Mouse (Mus musculus) limb, embryonic 13.5 days (tissue): ENCODE data around the gene Susd6. TPM values are rescaled to one million over a fixed set of nuclear protein-coding genes. Genes with fewer than 3 reads are reported as not detected.

Experiments
- ATAC-seq: fragments of 200-750 bp; cut with Nextera tagmentation; 2 replicates; pipeline ENCODE4 v1.8.0; 2017; ENCODE audit warnings: low read depth, moderate number of reproducible peaks, moderate TSS enrichment; ENCODE audit not compliant: low FRiP score
- H3K27ac ChIP-seq: fragments of 300-500 bp; sonication (generic); 2 replicates; pipeline ENCODE4 v1.5.1; 2015; ENCODE audit warnings: inconsistent platforms, mild to moderate bottlenecking, moderate library complexity
- H3K27me3 ChIP-seq: fragments of 300-500 bp; sonication (generic); 2 replicates; pipeline ENCODE4 v1.6.1; 2015; ENCODE audit warnings: mild to moderate bottlenecking, inconsistent platforms
- H3K36me3 ChIP-seq: fragments of 300-500 bp; sonication (generic); 2 replicates; pipeline ENCODE4 v1.6.1; 2015; ENCODE audit warnings: inconsistent platforms, mild to moderate bottlenecking, moderate library complexity
- H3K4me1 ChIP-seq: fragments of 300-500 bp; sonication (generic); 2 replicates; pipeline ENCODE4 v1.6.1; 2015; ENCODE audit warnings: inconsistent platforms
- H3K4me2 ChIP-seq: fragments of 300-500 bp; sonication (generic); replicated peaks from 2 replicates; pipeline ENCODE4 v1.6.1; 2015; ENCODE audit warnings: inconsistent platforms, mild to moderate bottlenecking, moderate library complexity
- H3K4me3 ChIP-seq: fragments of 300-500 bp; sonication (generic); 2 replicates; pipeline ENCODE4 v1.5.1; 2015; ENCODE audit warnings: moderate library complexity, mild to moderate bottlenecking, inconsistent platforms
- H3K9ac ChIP-seq: fragments of 300-500 bp; sonication (generic); 2 replicates; pipeline ENCODE4 v1.6.1; 2015; ENCODE audit warnings: mild to moderate bottlenecking, inconsistent platforms
- H3K9me3 ChIP-seq: fragments of 300-500 bp; sonication (generic); 2 replicates; pipeline ENCODE4 v1.6.1; 2016; ENCODE audit warnings: inconsistent platforms
- WGBS: fragments of 180-500 bp; shearing (Covaris S2); methylation state at CpG from one replicate; pipeline ENCODE4 v1.1.7; 2015; 5-methylcytosine and 5-hydroxymethylcytosine counted together
- polyA plus RNA-seq: library from polyadenylated mRNA; unstranded; fragments of >200 nt; fragmentation: Nextera tagmentation; extraction: Ambion mirVana; gene quantifications from 2 replicates; pipeline ENCODE4 v1.2.1, GENCODE M21; 2015

Gene Susd6
- polyA plus RNA-seq, 1 experiment from 2014 or later = 15.7 TPM

DNA sequence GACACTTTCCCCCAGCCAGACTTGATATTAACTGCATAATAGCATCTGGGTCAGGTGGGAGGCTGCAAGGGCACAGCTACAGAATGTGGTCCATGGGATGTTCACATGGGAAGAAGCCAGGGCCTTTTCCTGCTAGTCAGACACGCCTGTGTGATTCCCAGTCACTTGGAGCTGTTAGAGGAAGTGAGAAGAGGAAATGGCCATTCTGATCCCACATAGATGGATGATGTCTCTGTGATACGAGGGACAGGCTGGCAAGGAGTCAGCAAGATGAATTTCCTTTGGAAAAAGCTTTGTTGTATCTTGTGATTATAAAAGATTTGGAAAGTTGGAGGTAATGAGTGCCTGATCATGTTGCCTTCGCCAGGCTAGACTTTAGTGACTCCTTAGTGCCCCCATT is 76.8 kb downstream of the Susd6 start:
- Histone ChIP-seq H3K4me1 (no peaks in the 10 kb centered on the region), H3K9ac (no peak overlapping the region), H3K4me3 (no peak overlapping the region), H3K27ac (no peak overlapping the region), H3K4me2 (no peak overlapping the region), H3K9me3 (no peaks in the 10 kb centered on the region), H3K27me3 (no peaks in the 10 kb centered on the region), H3K36me3 (peaks cover 30% of the 10 kb centered on the region)
- ATAC-seq = no peak
- 86% methylated on average over 3 of the region's 3 CpGs for WGBS

DNA sequence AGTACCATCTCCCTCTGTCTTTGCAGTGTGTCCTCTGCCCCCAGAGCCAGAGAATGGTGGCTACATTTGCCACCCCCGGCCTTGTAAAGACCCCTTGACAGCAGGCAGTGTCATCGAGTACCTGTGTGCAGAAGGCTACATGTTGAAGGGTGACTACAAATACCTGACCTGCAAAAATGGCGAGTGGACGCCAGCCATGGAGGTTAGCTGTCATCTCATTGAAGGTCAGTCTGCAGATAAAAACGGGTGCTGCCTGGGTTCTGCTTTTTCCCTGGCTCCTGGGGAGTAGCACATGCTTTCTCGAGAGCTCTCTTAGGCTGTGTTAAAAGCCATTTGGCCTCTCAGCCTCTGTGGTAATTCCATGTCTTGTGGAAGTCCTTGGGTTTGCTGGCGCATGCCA is 78.1 kb downstream of the Susd6 start:
- 81% methylated on average over 7 of the region's 7 CpGs for WGBS
- Histone ChIP-seq H3K4me2 (no peak overlapping the region), H3K27ac (no peak overlapping the region), H3K9me3 (no peaks in the 10 kb centered on the region), H3K4me1 (no peaks in the 10 kb centered on the region), H3K9ac (no peak overlapping the region), H3K27me3 (no peaks in the 10 kb centered on the region), H3K36me3 (peaks cover 34% of the 10 kb centered on the region), H3K4me3 (no peak overlapping the region)
- ATAC-seq = no peak

DNA sequence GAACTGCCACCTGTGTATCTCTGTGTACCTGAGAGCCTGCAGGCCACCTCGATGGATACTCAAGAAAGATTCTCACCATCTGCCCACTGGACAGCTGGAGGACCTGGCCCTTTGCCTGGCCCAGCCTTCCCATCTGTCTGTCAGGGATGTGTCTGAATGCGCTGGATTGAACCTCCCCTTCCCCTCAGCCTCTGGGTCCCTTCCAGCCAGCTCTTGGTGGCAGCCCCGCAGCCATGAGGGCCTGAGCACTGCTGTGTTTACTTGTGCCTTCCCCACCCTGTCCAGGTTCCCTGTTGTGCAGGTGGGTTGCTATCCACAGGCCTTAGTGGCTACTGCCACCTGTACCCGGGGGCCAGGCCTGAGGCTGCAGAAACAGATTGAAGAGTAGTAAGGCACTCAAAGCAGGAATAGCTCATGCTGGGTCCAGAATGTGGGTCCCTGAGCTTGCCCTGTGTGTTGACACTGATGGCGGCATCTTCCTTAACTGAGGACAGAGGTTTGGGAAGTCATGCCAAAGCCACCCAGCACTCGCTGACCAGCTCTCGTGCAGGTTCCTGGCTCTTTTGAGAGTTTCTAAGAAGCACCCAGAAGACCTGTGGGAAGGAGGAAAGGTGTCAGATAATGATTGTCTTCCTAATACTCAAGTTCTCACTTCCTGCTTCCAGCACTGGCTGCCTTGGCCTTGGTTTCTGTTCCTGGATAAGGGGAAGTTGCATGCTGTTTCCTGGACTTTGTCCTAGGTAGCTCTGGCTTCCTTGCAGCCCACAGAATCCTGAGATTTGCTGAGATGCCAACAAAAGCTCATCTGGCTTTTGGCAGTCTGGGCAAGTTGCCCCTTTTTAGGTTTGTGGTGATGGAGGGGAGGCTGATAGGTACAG is 87.1 kb downstream of the Susd6 start:
- peaks cover 68% of the 10 kb centered on the region for H3K36me3 ChIP-seq
- H3K27ac ChIP-seq = no peak overlapping the region
- no peak for ATAC-seq
- no peak overlapping the region for H3K4me2 ChIP-seq
- no peaks in the 10 kb centered on the region for H3K4me1 ChIP-seq
- no peak overlapping the region for H3K4me3 ChIP-seq
- WGBS = 90% methylated on average over 7 of the region's 7 CpGs
- H3K9ac ChIP-seq = no peak overlapping the region
- no peaks in the 10 kb centered on the region for H3K9me3 ChIP-seq
- H3K27me3 ChIP-seq = no peaks in the 10 kb centered on the region

DNA sequence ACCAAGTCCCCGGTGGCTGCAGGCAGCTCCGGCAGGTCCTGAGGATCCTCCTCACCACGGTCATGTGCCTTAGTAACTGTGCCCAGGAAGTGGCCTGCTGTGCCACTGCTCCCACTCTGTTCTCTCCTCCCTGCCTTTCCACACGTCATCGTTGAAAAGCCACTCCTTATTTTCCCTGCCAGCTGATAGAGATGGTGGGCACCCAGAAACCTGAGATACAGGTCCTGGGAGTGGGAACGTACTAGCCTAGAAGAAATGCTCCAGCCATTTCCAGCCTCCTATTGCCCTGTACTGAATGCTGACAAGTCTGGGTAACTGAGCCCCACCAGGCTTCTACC is 87.8 kb downstream of the Susd6 start:
- Histone ChIP-seq H3K36me3 (peaks cover 68% of the 10 kb centered on the region), H3K4me1 (no peaks in the 10 kb centered on the region), H3K27ac (no peak overlapping the region), H3K9me3 (no peaks in the 10 kb centered on the region), H3K9ac (no peak overlapping the region), H3K27me3 (no peaks in the 10 kb centered on the region), H3K4me3 (no peak overlapping the region), H3K4me2 (no peak overlapping the region)
- 82% methylated on average over 6 of the region's 6 CpGs for WGBS
- ATAC-seq = no peak

DNA sequence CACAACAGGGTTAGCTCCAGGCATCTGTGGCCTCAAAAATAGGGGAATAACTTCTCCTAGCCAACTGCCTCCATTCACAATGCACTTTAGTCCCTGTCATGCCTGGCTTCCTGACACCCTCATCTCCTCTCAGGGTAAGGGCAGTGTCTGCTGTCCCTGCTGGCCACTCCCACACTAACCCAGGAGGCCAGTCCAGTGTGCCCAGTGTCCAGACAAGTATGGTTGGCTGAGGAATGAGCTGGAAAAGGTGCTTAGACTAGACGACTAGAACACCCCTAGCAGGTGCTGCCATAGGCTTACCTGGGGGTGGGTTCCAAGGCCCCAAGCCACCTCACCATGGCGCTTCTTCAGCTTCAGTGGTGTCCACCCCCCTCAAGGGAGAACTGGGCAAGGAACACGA is 88.3 kb downstream of the Susd6 start:
- 67% methylated on average over 3 of the region's 3 CpGs for WGBS
- Histone ChIP-seq H3K27me3 (no peaks in the 10 kb centered on the region), H3K4me1 (no peaks in the 10 kb centered on the region), H3K4me3 (no peak overlapping the region), H3K27ac (no peak overlapping the region), H3K9ac (no peak overlapping the region), H3K4me2 (no peak overlapping the region), H3K36me3 (peaks cover 62% of the 10 kb centered on the region), H3K9me3 (no peaks in the 10 kb centered on the region)
- no peak for ATAC-seq

DNA sequence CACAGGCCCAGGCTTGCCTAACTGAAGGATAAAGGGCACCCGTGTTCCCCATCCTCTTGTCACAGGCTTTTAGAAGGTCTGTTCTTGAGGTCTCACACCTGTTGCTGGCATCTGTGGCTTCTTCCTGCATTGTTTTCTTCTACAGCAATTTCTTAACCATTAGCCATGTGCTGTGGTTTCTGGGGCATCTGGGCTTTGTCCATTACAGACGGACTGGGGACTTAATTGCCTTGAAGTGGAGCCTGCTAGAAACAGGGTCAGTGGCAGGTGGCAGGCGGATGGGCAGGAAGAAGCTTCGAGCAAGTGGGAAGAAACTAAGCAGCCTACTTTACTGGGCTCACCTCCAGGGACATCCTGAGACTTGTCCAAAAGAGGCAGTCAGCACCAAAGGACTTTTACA is 89.0 kb downstream of the Susd6 start:
- Histone ChIP-seq H3K4me2 (no peak overlapping the region), H3K4me3 (no peak overlapping the region), H3K4me1 (no peaks in the 10 kb centered on the region), H3K36me3 (peaks cover 57% of the 10 kb centered on the region), H3K27ac (no peak overlapping the region), H3K9ac (no peak overlapping the region), H3K27me3 (no peaks in the 10 kb centered on the region), H3K9me3 (no peaks in the 10 kb centered on the region)
- WGBS = 43% methylated on average over 4 of the region's 4 CpGs
- no peak for ATAC-seq

DNA sequence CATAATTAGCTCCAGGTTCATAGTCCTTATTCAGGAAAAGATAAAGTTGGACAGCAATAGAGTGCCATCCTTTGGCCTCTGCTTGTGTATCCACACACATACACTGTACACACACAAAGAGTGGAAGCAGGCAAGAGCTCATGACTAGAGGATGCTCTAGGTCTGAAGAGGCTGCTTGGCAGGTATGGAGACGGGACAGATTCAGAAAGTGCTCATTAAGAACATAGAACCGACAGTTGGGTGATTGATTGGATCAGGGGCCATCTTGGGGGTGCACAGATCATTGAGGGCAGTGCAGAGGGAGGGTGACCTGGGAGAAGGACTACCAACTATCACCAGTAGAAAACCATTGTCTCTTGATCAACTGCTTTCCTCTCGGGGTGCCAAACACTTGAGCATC is 90.8 kb downstream of the Susd6 start:
- H3K4me3 ChIP-seq = no peak overlapping the region
- no peaks in the 10 kb centered on the region for H3K9me3 ChIP-seq
- WGBS = 89% methylated on average over 3 of the region's 3 CpGs
- H3K27me3 ChIP-seq = no peaks in the 10 kb centered on the region
- no peak overlapping the region for H3K27ac ChIP-seq
- no peak overlapping the region for H3K9ac ChIP-seq
- H3K4me2 ChIP-seq = no peak overlapping the region
- H3K4me1 ChIP-seq = peaks cover 8% of the 10 kb centered on the region
- ATAC-seq = no peak
- peaks cover 39% of the 10 kb centered on the region for H3K36me3 ChIP-seq

DNA sequence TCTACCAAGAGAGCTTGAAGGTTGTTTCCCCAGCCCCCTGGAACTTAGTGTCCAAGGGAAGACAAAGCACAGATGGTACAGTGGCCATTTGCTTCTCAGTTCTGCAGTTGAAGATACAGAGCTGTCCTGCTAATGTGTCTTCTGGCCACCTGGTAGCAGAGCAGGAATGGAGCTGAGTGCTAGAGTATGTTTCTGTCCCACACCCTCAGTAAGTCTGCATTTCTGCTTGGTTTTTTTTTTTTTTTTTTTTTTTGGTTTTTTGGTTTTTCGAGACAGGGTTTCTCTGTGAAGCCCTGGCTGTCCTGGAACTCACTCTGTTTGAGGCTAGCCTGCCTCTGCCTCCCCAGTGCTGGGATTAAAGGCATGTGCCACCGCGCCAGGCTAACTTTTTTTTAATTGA is 93.0 kb downstream of the Susd6 start:
- Histone ChIP-seq H3K4me1 (peaks cover 8% of the 10 kb centered on the region), H3K27ac (no peak overlapping the region), H3K9ac (no peak overlapping the region), H3K4me3 (no peak overlapping the region), H3K4me2 (no peak overlapping the region), H3K36me3 (peaks cover 24% of the 10 kb centered on the region), H3K27me3 (no peaks in the 10 kb centered on the region), H3K9me3 (no peaks in the 10 kb centered on the region)
- ATAC-seq = no peak
- 90% methylated on average over 3 of the region's 3 CpGs for WGBS

DNA sequence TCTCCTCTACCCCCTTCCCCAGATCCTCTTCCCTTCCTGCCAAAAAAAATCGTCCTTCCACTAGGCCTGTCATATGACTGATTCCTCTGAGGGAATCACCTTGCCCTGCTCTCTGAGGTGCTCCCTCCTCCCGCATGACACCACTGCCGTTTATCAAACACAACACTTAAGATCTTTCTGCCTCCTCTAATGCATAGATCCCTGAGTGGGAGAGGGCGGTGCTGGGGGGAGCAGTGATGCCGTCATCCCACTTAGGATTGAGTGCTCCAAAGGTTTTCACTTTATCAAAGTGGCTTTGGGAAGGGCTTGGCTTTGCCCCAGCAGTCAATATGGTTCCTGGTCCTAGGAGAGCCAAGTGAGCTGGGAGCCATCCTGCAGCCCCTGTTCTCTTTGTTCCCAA is 93.6 kb downstream of the Susd6 start:
- Histone ChIP-seq H3K4me2 (no peak overlapping the region), H3K36me3 (peaks cover 18% of the 10 kb centered on the region), H3K9ac (no peak overlapping the region), H3K27me3 (no peaks in the 10 kb centered on the region), H3K9me3 (no peaks in the 10 kb centered on the region), H3K27ac (no peak overlapping the region), H3K4me3 (no peak overlapping the region), H3K4me1 (peaks cover 8% of the 10 kb centered on the region)
- no peak for ATAC-seq
- WGBS = 55% methylated on average over 5 of the region's 5 CpGs

DNA sequence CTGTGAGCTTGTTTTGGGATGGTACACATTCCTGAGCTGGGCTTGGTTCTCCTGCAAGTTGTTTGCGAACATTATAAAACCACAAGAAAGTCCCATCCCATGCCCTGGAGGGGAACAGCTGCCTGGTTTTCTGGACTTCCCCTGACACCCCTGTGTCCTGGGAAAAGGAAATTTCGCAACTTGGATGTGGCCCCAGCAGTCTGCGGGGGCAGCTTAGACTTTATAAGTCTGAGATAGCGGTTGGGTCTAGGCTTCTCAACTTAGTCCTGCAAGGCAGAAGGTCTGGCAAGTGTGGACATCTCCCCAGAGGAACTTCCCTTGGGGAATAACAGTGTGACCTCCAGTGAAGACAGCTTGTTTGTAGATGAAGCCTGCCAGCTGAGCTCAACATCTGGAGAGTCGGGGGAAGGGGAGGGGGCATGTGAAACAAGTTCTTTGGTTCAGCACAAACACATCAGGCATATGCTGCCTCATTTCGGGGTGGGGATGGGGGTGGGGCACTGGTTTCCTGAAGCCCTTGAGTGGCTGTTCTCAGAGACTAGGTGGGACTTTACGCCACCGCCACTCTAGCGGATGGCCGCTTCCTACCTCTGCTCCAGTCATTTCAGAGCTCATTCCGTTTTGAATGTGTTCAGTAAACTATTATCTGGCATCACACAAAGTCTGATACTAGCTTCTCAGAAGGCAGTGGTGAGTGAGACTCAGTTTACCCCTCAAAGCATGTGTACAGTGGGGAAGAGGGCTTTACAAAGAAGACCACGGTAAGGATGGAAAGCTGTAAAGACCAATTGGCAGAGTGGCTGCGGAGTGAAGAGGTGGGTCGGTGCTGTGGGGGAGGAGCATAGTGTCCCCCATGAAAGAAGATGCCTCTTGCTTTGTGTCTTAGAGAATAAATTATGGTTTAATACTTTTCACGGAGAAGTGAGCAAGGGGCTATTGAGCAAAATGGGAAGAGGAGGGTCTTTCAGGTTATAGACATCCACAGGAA is 95.3 kb downstream of the Susd6 start:
- Histone ChIP-seq H3K27me3 (no peaks in the 10 kb centered on the region), H3K4me3 (peak overlapping the region; percentile 25), H3K9me3 (0 out of 2 replicates have a peak, but pooled peaks cover 7% of the 10 kb centered on the region), H3K4me1 (peaks cover 8% of the 10 kb centered on the region), H3K36me3 (peaks cover 4% of the 10 kb centered on the region), H3K4me2 (peak overlapping the region; percentile 52), H3K9ac (no peak overlapping the region), H3K27ac (no peak overlapping the region)
- 36% methylated on average over 15 of the region's 15 CpGs for WGBS
- 0 out of 2 replicates have a peak, but pooled peaks have one; percentile 44 for ATAC-seq

DNA sequence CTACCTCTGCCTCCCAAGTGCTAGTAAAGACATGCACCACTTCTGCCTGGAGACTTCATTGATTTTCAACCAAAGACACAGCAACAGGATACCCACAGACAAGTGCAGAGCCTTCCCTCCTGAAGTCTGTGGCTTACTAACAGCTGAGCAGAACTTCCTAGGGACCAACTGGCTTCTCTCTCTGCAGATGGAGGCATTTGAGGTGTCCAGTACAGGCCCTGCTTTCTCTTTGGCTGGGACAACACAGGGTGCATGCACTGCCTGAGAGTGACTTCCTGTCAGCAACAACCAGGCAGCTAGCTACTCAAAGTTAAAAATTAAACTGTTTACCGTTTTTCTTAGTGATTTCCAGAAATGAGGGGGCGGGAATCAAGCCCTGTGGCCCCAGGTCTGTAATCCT is 96.7 kb downstream of the Susd6 start:
- Histone ChIP-seq H3K4me3 (no peak overlapping the region), H3K27ac (no peak overlapping the region), H3K9me3 (0 out of 2 replicates have a peak, but pooled peaks cover 7% of the 10 kb centered on the region), H3K36me3 (no peaks in the 10 kb centered on the region), H3K9ac (no peak overlapping the region), H3K4me1 (peaks cover 8% of the 10 kb centered on the region), H3K4me2 (no peak overlapping the region), H3K27me3 (no peaks in the 10 kb centered on the region)
- WGBS = 74% methylated on average over 2 of the region's 2 CpGs
- no peak for ATAC-seq

DNA sequence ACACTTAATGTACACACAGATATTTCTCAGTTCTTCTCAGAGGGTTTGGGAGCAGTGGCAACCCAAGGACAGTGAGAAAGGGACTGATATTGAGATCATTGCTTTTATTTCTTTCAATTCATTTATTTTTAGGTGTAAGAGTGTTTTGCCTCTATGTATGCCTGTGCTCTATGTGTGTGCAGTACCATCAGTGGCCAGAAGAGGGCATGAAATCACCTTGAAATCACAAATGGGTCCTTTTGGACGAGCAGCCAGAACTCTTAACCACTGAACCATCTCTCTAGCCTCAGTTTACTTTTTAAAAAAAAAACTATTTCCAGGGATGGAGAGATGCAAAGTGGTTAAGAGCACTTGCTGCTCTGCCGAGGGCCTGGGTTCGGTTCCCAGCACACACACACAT is 99.0 kb downstream of the Susd6 start:
- no peak overlapping the region for H3K27ac ChIP-seq
- H3K36me3 ChIP-seq = no peaks in the 10 kb centered on the region
- WGBS = 94% methylated on average over 3 of the region's 3 CpGs
- no peak overlapping the region for H3K9ac ChIP-seq
- ATAC-seq = no peak
- H3K9me3 ChIP-seq = 0 out of 2 replicates have a peak, but pooled peaks cover 7% of the 10 kb centered on the region
- H3K4me1 ChIP-seq = peaks cover 8% of the 10 kb centered on the region
- no peak overlapping the region for H3K4me2 ChIP-seq
- H3K4me3 ChIP-seq = no peak overlapping the region
- no peaks in the 10 kb centered on the region for H3K27me3 ChIP-seq
